Mouse (Mus musculus) layer of hippocampus, postnatal 14 days (tissue): ENCODE results near the gene Trp53inp2. TPM values are rescaled to one million over a fixed set of nuclear protein-coding genes. Genes with fewer than 3 reads are reported as not detected.

ENCODE experiments used
- DNase-seq, 2 experiments: peaks; one replicate each; pipeline ENCODE4 v3.0.0; 2021 to 2022; ENCODE audit warnings: low spot score in 2 of 2, mixed read lengths in 1 of 2
- long read RNA-seq, 2 experiments: library from polyadenylated mRNA; stranded (forward); transcript quantifications; one replicate each; pipeline ENCODE4 v2.0.0; 2021
- total RNA-seq, 2 experiments: library from RNA; stranded (reverse); gene quantifications; 2 replicates each; pipeline ENCODE4 v1.2.3; 2021

Trp53inp2 gene
- total RNA-seq, result 100 to 1,000 TPM; 235 TPM
- long read RNA-seq, experiment 1, transcript Trp53inp2-201 (4 exons, 3,979 nt), result major isoform, 19 of 74 reads
- long read RNA-seq, experiment 1, partial matches to known transcripts, result 35 of 74 reads
- long read RNA-seq, experiment 1, other reads (novel, unspliced or antisense), result 17 of 74 reads
- long read RNA-seq, experiment 2, transcript Trp53inp2-201 (4 exons, 3,979 nt), result major isoform, 21 of 71 reads
- long read RNA-seq, experiment 2, partial matches to known transcripts, result 38 of 71 reads
- long read RNA-seq, experiment 2, other reads (novel, unspliced or antisense), result 9 of 71 reads

DNA sequence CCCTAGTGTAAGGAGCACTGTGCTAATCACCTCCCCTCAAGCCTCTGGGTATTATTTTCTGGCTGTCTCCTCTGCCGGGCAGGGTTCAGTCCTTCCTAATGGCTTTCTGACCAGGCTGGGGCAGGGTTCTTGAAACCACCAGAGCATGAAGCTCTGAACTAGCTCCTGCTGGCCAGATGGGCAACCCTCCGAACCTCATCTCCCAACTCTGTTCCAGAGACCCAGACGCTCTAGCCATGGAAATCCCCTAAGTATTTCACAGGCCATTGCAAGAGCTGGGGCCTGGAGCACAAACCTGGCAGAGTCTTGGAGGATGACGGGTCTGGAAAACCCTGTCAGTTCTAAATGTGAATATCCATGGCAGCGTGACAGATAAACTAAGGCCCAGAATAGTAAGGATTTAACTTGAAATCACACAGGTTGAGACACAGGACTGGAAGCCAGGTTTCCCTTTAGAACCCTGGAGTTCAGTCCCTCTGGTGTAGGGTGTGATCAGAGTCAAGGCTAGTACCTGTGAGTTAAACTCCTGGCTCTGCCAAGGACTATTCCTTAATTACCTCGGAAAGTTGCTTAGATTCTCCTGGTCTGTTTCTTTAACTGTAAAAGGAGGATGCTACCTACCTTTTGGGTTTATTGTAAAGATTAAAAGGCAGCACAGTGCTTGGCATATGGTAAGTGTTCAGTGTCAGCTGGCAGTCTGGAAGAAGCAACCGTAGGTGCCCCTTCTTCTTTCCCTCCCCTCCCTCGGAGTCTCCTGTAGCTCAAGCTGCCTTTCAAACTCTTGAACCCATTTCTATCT is at the start of gene Trp53inp2:
TSS of gene Trp53inp2 (plus strand) at position 799 of the 799 bp plus-strand sequence.
- DNase-seq, result no peak

DNA sequence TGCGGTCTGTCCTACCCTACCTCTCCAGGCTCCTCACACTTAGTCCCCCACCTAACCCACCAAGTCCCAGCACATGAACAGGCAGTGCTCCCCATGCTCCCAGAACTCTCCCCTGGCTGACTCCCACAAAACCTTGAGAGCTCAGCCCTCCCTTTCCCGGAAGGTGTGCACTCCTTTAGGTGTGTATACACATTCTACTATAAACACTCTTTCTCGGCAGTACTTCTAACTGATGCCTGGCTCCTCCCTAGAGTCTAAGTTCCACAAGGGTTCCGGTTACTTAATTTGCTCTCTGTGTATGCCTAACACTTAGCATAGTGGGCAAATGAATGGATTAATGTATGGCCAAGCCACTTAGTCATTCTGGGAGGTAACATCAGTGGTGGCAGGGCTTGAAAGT is 49.5 kb upstream of the Trp53inp2 start:
- no peak for DNase-seq

DNA sequence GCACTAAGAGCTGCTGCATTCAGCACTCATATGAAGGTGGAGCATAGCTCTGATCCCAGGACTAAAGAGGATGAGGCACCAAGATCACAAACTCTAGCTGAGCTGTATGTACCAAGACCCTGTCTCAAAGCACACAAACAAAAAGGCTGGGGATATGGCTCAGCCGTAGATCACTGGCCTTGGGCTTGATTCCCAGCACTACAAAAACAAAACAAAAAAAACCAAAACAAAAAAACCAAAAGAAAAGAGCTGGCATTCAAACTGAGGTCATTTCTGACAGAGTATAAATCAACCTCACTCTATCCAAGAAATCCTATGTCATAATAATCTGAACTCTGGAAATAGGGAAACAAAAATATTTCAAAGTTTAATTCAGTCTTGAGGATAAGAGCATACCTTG is 47.4 kb upstream of the Trp53inp2 start:
- DNase-seq, result no peak

DNA sequence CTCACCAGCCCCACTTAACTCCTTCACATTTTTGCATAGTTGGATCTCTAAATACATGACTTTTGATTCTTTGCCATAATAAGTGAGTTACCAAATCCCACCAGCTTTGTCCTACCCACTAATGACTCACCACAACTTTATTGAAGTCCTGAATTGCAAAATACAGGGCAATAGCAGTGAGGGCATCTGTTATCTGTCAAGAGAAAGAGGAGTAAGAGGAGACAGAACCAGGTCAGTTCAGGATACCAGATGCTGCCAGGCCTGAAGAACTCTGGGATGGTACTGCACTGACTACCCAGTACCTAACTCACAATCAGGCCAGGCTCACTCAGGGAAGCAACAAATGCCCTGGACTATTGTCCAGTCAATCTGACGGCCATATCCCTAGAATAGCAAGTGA is 45.6 kb upstream of the Trp53inp2 start:
- no peak for DNase-seq

DNA sequence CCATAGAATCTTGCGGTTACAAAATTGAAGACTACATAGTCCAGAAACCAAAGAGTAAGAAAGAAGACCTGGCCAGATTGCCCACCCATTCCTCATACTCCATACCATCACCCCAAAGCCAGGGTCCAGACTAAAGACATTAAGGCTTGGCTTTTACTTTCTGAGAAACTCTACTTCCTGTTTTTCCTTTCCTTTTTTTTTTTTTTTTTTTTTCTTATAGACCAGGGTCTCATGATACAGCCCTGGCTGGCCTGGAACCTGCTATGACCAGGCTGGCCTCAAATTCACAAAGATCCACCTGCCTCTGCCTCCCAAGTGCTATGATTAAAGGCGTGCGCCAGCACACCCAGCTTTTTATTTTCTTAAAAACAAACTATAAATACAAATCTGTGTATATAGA is 44.6 kb upstream of the Trp53inp2 start:
- DNase-seq, result no peak

DNA sequence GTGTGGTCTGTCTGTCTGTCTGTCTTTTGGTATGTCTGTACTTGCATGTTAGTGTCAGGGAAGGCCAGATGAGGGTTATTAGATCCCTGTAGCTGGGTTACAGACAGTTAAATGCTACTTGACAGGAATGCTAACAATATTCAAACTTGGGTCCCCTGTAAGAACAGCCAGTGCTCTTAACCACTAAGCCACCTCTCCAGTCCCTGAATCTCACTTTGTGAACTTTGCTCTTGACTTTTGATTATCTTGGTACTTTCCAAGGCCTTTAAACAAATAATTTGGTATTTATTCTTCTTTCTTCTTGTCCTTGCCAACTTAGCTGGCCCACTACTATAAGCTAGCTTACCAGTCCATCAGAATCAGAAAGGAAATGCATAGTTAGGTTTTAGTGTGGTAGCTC is 40.7 kb upstream of the Trp53inp2 start:
- no peak for DNase-seq

DNA sequence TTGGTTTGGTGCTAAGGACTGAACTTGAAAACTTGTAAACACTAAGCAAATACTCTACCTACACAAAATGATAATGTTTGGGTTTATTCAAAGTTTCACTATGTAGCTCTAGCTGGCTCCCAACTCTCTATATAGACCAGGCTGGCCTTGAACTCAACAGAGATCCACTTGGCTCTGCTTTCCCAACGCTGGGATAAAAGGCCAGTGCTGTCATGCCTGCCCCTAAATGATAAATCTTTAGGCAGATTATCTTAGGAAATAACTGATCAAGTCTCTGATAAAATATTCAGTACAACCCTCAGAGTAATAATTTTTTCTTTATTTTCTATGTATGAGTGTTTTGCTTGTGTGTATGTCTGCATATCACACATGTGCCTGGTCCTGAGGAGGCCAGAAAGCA is 34.2 kb upstream of the Trp53inp2 start:
- no peak for DNase-seq

DNA sequence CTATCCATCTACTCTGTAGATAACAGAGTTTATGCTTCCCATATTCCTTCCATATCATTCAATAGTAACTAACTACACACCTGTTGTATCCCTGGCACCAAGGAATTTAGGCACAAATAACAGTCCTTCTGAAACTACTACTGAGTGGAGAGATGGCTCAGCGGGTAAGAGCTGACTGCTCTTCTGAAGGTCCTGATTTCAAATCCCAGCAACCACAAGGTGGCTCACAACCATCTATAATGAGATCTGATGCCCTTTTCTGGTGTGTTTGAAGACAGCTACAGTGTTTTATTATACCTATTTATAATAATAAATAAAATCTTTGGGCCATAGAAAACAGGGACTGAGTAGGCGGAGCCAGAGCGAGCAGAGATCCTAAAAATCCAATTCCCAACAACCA is 26.5 kb upstream of the Trp53inp2 start:
- no peak for DNase-seq

DNA sequence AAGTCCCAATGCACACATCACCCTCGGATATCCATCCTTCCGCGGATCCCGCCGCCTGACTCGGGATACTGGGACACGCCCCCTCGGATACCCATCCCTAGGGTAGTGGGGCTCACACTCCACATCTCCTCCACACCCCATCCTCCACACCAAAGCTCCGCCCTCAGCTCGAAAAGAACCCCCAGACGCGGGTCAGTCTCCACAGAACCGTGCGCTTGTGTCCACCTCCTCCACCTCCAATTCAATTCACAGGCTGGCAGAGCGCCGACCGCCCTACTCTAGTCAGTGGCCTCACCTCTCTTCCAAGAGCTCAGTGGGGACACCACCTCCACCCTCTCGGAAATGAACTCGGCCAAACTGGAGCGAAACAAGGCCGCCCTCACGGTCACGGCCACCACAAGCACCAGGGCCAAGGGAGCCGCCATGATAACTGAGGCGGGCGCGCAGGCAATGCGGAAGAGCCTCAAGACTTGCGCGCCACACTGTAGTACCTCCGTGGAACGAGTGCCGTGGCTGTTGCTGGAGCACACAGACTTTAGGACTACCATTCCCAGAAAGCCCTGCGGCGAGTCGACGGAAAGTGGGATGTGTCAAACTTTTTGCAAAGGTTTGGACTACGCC is 23.8 kb upstream of the Trp53inp2 start, which contains the start of gene Pigu:
TSS of gene Pigu (minus strand) at position 460 of the 621 bp plus-strand sequence.
- peak; percentile 90 to 97 for DNase-seq

DNA sequence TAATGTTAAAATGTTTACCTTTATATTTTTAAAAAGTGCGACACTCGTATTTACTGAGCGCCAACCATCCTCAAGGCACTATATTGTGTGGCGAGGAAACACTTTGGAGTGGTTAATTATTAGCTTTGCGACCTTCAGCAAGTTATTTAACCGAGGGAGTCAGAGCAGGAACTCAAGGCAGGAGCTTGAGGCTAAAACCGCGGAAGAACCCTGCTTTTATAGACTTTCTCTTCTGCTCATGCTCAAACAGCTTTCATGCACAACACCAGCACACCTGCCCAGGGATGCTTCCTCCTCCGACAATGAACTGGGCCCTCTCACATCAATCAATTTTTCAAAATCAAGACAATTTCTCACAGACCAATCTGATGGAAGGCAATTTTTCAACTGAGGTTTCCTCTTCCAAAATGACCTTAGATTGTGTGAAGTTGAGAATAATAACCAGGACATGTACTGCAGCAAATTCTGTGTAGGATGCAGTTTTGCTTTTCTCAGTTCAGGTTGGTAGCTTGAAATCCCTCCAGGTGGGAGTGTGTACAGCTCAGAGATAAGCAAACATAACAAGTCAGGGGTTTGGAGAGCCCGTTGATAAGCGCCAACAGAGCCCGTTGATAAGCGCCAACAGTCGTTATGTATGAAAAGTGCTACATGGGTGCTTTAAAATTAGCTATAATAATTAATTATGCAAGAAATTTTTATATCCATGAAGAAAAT is 23.0 kb upstream of the Trp53inp2 start:
- DNase-seq, result no peak

DNA sequence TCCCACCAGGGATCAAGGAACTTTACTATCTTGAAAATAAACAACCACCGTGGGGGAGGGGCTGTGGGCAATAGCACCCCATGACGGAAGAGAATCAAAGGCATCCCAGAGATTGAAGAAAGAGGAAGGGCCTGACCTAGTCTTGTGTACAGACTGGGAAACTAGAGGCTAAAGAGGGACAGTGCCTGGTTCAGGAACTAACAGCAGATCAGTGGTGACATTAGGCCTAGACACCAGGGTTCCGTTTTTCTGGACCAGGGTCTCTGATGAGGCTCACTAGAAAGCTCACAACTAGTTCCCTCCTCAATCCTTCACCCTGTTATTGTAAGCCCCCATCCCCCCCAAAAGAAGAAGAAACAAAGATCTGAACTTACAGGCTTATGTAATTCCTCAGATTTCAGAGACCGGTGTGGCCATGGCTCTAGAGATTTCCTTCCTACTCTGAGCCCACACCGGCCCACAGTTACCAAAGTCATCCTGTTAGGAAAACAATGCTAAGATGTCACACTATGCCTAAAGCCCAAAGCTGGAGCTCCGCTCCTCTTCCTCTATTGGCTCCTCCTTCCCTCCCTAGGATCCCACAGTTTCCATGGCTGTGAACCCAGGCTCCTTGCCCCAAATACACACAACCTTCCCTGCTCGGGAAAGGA is 13.1 kb upstream of the Trp53inp2 start:
- DNase-seq, result no peak

DNA sequence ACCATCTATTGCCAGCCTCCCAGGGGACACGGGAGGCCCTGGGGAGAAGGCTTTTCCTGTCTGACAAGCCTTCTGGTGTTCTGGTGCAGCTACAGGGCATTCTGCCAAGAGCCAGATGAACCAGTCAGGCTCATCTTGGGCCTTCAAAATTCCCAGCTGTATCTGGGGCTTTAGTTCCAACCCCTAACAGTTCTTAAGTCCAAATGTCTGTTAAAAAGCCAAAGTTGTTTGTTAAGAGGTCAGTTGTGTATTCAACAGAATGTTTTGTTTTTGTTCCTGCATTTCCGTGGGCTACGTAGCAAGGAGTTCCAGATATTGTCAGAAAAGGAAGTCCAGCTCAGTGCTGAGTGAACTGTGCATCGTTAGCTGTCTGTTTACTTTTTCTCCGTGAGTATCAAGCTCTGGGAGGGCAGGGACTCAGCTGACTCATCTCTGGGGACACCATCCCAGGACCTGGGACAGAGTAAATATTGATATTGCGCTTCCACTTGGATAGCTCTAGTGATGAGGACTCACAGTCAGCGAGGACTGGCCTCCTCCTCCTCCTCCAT is 11.5 kb upstream of the Trp53inp2 start:
- peak; percentile 21 to 48 for DNase-seq

DNA sequence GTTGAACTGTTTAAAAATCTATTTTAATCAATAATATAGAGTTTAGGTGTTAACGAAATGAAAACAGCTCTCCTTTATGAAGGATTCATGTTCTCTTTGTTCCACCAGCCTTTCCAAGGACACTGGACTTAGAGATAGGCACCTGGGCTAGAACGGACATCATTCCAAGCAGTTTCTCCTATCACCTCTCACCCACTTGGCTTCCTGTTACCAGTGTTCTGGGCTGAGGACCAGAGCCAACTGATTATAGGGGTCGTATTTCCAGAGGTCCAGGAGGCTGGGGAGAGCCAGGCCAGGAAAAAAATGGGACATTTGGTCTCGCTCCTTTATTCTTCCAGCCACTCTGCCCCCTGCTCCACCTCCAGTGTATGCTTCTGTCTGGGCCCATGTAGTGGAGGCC is 8.4 kb upstream of the Trp53inp2 start:
- no peak for DNase-seq

DNA sequence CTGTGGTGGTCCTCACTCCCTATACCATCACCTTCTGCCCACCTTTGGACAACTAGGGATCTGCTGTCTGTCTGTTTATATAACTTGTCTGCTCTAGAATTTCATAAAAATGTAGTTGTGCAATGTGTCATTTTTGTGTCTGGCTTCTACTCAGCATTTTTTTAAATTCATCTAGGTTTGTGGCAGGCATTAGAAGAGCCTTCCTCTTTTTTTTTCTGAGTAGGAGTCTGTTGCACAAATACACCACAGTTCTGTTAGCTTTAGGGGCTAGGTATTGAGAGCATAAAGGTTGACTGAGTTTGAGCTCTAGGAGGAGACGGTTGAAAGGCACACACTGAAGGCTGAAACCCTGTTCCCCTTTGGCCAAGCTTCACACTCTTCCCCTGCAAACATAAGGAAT is 7.6 kb upstream of the Trp53inp2 start:
- no peak for DNase-seq

DNA sequence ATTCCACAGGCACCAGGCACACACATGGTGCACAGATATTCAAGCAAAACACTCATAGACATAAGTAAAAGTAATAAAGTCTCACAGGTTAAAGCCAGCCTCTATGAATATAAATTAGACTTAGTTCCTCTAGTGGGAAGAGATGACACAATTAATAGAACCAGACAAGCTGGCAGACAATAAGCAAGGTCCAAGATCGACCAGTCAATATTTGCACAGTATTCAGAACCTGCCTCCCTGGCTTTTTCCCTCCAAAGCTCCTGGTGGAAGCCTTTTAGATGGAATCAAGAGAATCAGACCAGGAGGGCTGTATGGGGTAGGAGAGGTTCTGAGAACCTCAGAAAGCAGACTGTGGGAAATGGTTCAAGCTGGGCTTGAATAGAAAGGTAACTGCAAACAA is 7.0 kb upstream of the Trp53inp2 start:
- no peak for DNase-seq

DNA sequence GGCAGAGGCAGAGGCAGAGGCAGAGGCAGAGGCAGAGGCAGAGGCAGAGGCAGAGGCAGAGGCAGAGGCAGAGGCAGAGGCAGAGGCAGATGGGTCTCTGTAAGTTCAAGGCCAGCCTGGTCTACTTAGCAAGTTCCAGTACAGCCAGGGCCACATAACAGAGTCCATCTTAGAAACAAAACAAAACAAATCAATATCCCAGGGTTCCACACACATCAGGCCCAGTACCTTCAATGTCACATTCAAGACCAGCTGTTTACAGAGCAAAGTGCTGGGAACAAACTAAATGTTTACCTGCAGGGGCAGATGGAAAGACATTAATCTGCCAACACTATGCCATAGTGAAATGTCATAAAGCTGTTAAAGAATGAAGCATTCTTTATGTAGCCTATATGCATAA is 6.3 kb upstream of the Trp53inp2 start:
- DNase-seq, result no peak

DNA sequence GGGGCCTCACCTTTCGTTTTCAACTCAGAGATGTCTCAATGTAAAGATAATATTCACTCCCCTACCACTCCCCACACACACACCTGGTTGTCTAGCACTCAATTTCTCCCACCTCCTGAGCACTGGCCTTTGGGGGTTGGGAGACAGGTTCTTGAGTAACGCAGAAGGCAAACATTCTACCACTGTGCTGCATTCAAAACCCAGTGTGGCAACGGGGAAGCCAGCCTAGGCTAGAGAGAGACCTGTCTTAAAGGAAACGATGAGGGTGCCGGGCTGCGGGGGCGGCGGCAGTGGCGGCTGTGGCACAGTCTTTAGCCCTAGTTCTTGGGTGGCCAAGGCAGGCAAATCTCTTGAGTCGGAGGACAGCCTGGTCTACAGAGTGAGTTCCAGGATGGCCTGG is 4.7 kb upstream of the Trp53inp2 start:
- DNase-seq, result no peak

DNA sequence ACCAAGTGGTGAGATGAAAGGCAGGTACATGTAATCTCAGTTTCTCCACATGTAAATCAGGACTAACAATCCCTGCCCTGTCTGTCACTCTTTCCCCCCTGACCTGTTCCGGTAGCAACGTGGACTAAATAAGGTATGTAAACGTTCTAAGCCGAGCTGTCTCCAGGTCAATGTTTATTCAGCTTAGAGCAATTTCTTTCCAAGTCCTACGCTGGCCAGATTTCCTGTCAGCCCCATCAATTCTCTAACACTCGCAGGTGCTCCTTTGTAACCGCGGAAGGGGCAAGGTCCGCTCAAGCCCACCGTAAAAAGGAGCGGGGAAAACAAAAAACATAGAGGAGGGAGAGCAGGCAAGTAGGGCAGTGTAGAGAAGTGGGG is 190 bp downstream of the Trp53inp2 start:
- DNase-seq, result peak in 1 of 2 experiments; percentile 21

DNA sequence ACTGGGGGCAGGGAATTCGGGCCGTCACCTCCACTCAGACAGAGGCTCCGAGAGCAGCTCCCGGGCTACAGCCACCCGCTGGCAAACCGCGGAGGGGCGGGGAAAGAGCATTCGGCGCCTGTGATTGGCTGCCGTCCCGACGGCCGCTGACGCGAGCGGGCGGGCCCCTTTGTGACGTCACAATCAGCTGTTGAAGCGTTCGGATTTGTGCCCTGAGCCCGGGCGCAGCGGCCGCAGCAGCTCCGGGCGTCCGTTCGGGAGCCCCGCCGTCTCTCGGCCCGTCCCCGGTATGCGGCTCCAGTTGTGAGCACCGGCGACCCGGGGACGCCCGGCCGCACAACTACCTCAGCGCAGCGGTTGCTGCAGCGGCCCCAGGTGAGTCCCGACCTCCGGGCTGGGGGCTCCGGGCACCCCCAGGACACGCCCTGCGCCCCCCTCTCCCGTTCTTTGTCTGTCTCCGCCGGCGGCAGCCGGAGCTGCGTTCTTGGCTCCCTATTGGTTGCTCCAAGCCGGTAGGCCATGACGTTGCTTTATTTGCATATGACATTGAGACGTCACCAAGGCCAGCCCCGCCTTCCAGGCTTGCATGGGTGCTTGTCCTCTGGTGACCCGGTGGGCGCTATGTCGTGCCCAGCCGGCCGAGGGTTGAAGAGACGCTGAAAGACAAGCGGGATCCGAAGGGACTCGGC is 928 bp downstream of the Trp53inp2 start:
- DNase-seq, result peak; percentile 98 to 99

DNA sequence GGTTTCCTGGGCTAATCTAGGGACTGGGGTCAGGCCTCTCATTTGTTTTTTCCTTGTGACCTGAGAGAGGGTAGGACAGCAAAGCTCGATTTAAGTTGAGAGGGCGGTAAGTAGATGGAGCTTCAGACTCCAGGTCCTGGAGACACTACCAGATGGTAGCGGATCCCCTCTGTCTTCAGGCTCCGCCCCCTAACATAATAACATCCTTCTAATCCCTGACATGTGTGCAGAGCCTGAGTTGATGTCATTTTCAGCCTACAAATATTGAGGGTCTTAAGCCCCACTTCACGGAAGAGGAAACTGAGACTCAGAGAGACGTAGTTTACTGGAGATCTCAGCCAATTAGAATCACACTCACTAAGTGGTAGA is 1.5 kb downstream of the Trp53inp2 start:
- no peak for DNase-seq
